Mouse (Mus musculus): ENCODE measurements around the gene Morc2b.
A peak's percentile ranks its signal among the peaks of the same experiment; 100 is the strongest.
"Not testable (repeated sequence)": the region's sequence is repeated elsewhere in the genome, so short reads cannot be mapped to it uniquely, and the experiment has no call there.

Morc2b gene

GRCm38 (mm10) chr17:33139261-33139820, at the start of gene Morc2b:
Gene Morc2b, minus strand, starts transcription at chr17:33139683.
- DNase-seq (ENCODE audit: inconsistent age in 2 of 2, low spot score in 1 of 2) = no peak

GRCm38 (mm10) chr17:33168147-33168546, 28.7 kb upstream of the Morc2b start, which contains the start of gene Olfr55:
Gene Olfr55, plus strand, starts transcription at chr17:33168447.
- not testable (repeated sequence) for DNase-seq (ENCODE audit: inconsistent age in 2 of 2, low spot score in 1 of 2)

GRCm38 (mm10) chr17:33126257-33126656, 13.2 kb downstream of the Morc2b start:
- peak; percentile 32 to 35 for DNase-seq (ENCODE audit: inconsistent age in 2 of 2, low spot score in 1 of 2)

- DNase-seq (ENCODE audit: inconsistent age in 2 of 2, low spot score in 1 of 2) = no peak
These were observed 14.9 kb downstream of the Morc2b start for GRCm38 (mm10) chr17:33124546-33124945.

GRCm38 (mm10) chr17:33097396-33097795, 42.1 kb downstream of the Morc2b start:
- no peak for DNase-seq (ENCODE audit: inconsistent age in 2 of 2, low spot score in 1 of 2)

- DNase-seq (ENCODE audit: inconsistent age in 2 of 2, low spot score in 1 of 2) = peak; percentile 82 to 95
These were observed 46.9 kb downstream of the Morc2b start for GRCm38 (mm10) chr17:33092391-33093193.

GRCm38 (mm10) chr17:33091630-33092029, 47.9 kb downstream of the Morc2b start:
- DNase-seq (ENCODE audit: inconsistent age in 2 of 2, low spot score in 1 of 2) = no peak

- peak; percentile 95 to 98 for DNase-seq (ENCODE audit: inconsistent age in 2 of 2, low spot score in 1 of 2)
These were observed 50.1 kb downstream of the Morc2b start, which contains the start of gene Zfp563 for GRCm38 (mm10) chr17:33089220-33089949. Gene Zfp563, plus strand, starts transcription at chr17:33089310.

- no peak for DNase-seq (ENCODE audit: inconsistent age in 2 of 2, low spot score in 1 of 2)
These were observed 71.5 kb downstream of the Morc2b start, which contains the start of gene 4921501E09Rik for GRCm38 (mm10) chr17:33067958-33068357. Gene 4921501E09Rik, minus strand, starts transcription at chr17:33068058.

Measured in adrenal gland, adult (tissue).